Mouse (Mus musculus) stomach, postnatal 0 days (tissue): ENCODE data around the gene Cep295nl.

ENCODE experiments used
- CTCF ChIP-seq: IDR thresholded peaks from 2 replicates; pipeline ENCODE4 v1.5.1; 2016; ENCODE audit warnings: antibody characterized with exemption, low read depth, mild to moderate bottlenecking, moderate library complexity
- EP300 ChIP-seq: optimal IDR thresholded peaks from 2 replicates; pipeline ENCODE3; 2016; ENCODE audit warnings: antibody characterized with exemption

GRCm38 (mm10) chr11:118289562-118289961 is 52.7 kb downstream of the Cep295nl start:
- TF ChIP-seq CTCF (no peak), EP300 (no peak)
